15 mouse cellular contexts compared by ENCODE assay signal in genomic region chr4:46498511-46498910, GRCm38 (mm10). TPM values are rescaled to one million over a fixed set of nuclear protein-coding genes. Genes with fewer than 3 reads are reported as not detected.
A peak's percentile ranks its signal among the peaks of the same experiment; 100 is the strongest.
DNase-seq lines count a peak whose midpoint lies in the region; ATAC-seq lines count a peak whose summit lies in the region.
"Had no signal": no experiment of that assay in that cellular context is flagged by ENCODE, and none has a peak within 500 bp of the region (broad histone marks: within the 10 kb centered on the region; RNA-seq: fewer than 3 reads in every experiment).

No protein-coding gene starts in this region.

- ATAC-seq in hindbrain, embryonic 11.5 days (ENCODE audit: low FRiP score), result no peak
- 0 out of 2 replicates have a peak, but pooled peaks have one; percentile 7 for ATAC-seq in liver, embryonic 12.5 days
- no peak for ATAC-seq in liver, embryonic 11.5 days (replicated peaks; ENCODE audit: low FRiP score)
- ATAC-seq in liver, embryonic 15.5 days (ENCODE audit: insufficient read depth), result peak; percentile 26; the same call in 1 of the 2 replicates
- ATAC-seq: forebrain, embryonic 13.5 days; hindbrain, postnatal 0 days; Patski had no signal

- no peak overlapping the region for H3K9ac ChIP-seq in hindbrain, embryonic 11.5 days (ENCODE audit: low read depth, low read length)
- no peak overlapping the region for H3K9ac ChIP-seq in liver, embryonic 12.5 days
- H3K9ac ChIP-seq in liver, embryonic 11.5 days (ENCODE audit: low read depth, low read length), result no peak overlapping the region
- no peak overlapping the region for H3K9ac ChIP-seq in liver, embryonic 15.5 days
- H3K9ac ChIP-seq: forebrain, embryonic 13.5 days; heart, embryonic 12.5 days; limb, embryonic 15.5 days had no signal

- H3K4me1 ChIP-seq in hindbrain, embryonic 10.5 days (replicated peaks), result peaks cover 20% of the 10 kb centered on the region
- no peaks in the 10 kb centered on the region for H3K4me1 ChIP-seq in hindbrain, embryonic 11.5 days (replicated peaks; ENCODE audit: control insufficient read depth, insufficient read depth, low read length)
- peaks cover 36% of the 10 kb centered on the region for H3K4me1 ChIP-seq in liver, embryonic 12.5 days
- H3K4me1 ChIP-seq in liver, embryonic 11.5 days (replicated peaks; ENCODE audit: control insufficient read depth, insufficient read depth, low read length), result peaks cover 5% of the 10 kb centered on the region
- H3K4me1 ChIP-seq in liver, embryonic 15.5 days (replicated peaks), result peaks cover 19% of the 10 kb centered on the region
- H3K4me1 ChIP-seq: forebrain, embryonic 13.5 days; heart, embryonic 12.5 days; limb, embryonic 15.5 days had no signal

- no peak overlapping the region for H3K4me2 ChIP-seq in hindbrain, embryonic 11.5 days (replicated peaks; ENCODE audit: low read depth, low read length)
- H3K4me2 ChIP-seq in liver, embryonic 12.5 days, result no peak overlapping the region
- H3K4me2 ChIP-seq in liver, embryonic 11.5 days, result no peak overlapping the region
- no peak overlapping the region for H3K4me2 ChIP-seq in liver, embryonic 15.5 days
- H3K4me2 ChIP-seq: forebrain, embryonic 13.5 days; heart, embryonic 12.5 days; limb, embryonic 15.5 days had no signal

- no peak overlapping the region for H3K4me3 ChIP-seq in hindbrain, embryonic 10.5 days
- no peak overlapping the region for H3K4me3 ChIP-seq in hindbrain, embryonic 11.5 days (ENCODE audit: low read depth, low read length)
- H3K4me3 ChIP-seq in liver, embryonic 12.5 days, result no peak overlapping the region
- no peak overlapping the region for H3K4me3 ChIP-seq in liver, embryonic 11.5 days (ENCODE audit: low read depth, low read length)
- H3K4me3 ChIP-seq in liver, embryonic 15.5 days (replicated peaks), result no peak overlapping the region
- H3K4me3 ChIP-seq: forebrain, embryonic 13.5 days; heart, embryonic 12.5 days; limb, embryonic 15.5 days had no signal

- peaks cover 74% of the 10 kb centered on the region for H3K36me3 ChIP-seq in hindbrain, embryonic 10.5 days
- no peaks in the 10 kb centered on the region for H3K36me3 ChIP-seq in hindbrain, embryonic 11.5 days (ENCODE audit: control insufficient read depth, insufficient read depth, low read length)
- peaks cover 92% of the 10 kb centered on the region for H3K36me3 ChIP-seq in liver, embryonic 12.5 days
- H3K36me3 ChIP-seq in liver, embryonic 11.5 days (ENCODE audit: control insufficient read depth, insufficient read depth, low read length), result peaks cover 35% of the 10 kb centered on the region
- peaks cover 79% of the 10 kb centered on the region for H3K36me3 ChIP-seq in liver, embryonic 15.5 days (replicated peaks)

- 35% methylated on average over 3 of the region's 3 CpGs for WGBS in hindbrain, embryonic 10.5 days
- WGBS in hindbrain, embryonic 11.5 days, result 38% methylated on average over 3 of the region's 3 CpGs
- WGBS in liver, embryonic 12.5 days (ENCODE audit: insufficient replicate concordance), result 70% methylated on average over 3 of the region's 3 CpGs
- WGBS in liver, embryonic 11.5 days, result 66% methylated on average over 3 of the region's 3 CpGs
- WGBS in liver, embryonic 15.5 days (ENCODE audit: insufficient replicate concordance), result 64% methylated on average over 3 of the region's 3 CpGs

- no peaks in the 10 kb centered on the region for H3K9me3 ChIP-seq in hindbrain, embryonic 10.5 days
- no peaks in the 10 kb centered on the region for H3K9me3 ChIP-seq in hindbrain, embryonic 11.5 days (ENCODE audit: control insufficient read depth, low read length)
- H3K9me3 ChIP-seq in liver, embryonic 12.5 days (replicated peaks), result no peaks in the 10 kb centered on the region
- H3K9me3 ChIP-seq in liver, embryonic 11.5 days (ENCODE audit: control insufficient read depth, low read length), result no peaks in the 10 kb centered on the region
- no peaks in the 10 kb centered on the region for H3K9me3 ChIP-seq in liver, embryonic 15.5 days (replicated peaks)
- H3K9me3 ChIP-seq: forebrain, embryonic 13.5 days; heart, embryonic 12.5 days; limb, embryonic 15.5 days had no signal

- peaks cover 82% of the 10 kb centered on the region for H3K27me3 ChIP-seq in hindbrain, embryonic 10.5 days (ENCODE audit: insufficient read depth, poor library complexity, severe bottlenecking)
- H3K27me3 ChIP-seq in hindbrain, embryonic 11.5 days (ENCODE audit: control insufficient read depth, insufficient read depth, low read length), result 0 out of 2 replicates have a peak, but pooled peaks cover 4% of the 10 kb centered on the region
- H3K27me3 ChIP-seq in liver, embryonic 12.5 days (replicated peaks), result no peaks in the 10 kb centered on the region
- H3K27me3 ChIP-seq in liver, embryonic 11.5 days (replicated peaks; ENCODE audit: control insufficient read depth, insufficient read depth, low read length), result no peaks in the 10 kb centered on the region
- no peaks in the 10 kb centered on the region for H3K27me3 ChIP-seq in liver, embryonic 15.5 days
- H3K27me3 ChIP-seq: forebrain, embryonic 13.5 days; heart, embryonic 12.5 days; limb, embryonic 15.5 days; Patski had no signal

- no peak overlapping the region for H3K27ac ChIP-seq in hindbrain, embryonic 10.5 days
- H3K27ac ChIP-seq in hindbrain, embryonic 11.5 days (ENCODE audit: low read depth, low read length), result no peak overlapping the region
- peak overlapping the region; percentile 47 for H3K27ac ChIP-seq in liver, embryonic 12.5 days
- H3K27ac ChIP-seq in liver, embryonic 11.5 days (ENCODE audit: low read depth, low read length), result no peak overlapping the region
- 0 out of 2 replicates have a peak overlapping the region, but pooled peaks have one; percentile 16 for H3K27ac ChIP-seq in liver, embryonic 15.5 days (replicated peaks)
- H3K27ac ChIP-seq: forebrain, embryonic 13.5 days; hindbrain, postnatal 0 days; kidney, postnatal 0 days; limb, embryonic 15.5 days had no signal

- peak; percentile 60 for DNase-seq in hindbrain, embryonic 10.5 days (ENCODE audit: low spot score)
- no peak for DNase-seq in hindbrain, embryonic 11.5 days (ENCODE audit: low spot score)
- DNase-seq in liver, embryonic 11.5 days (ENCODE audit: low spot score), result no peak
- DNase-seq in embryo, embryonic 10 days (ENCODE audit: low spot score), result peak; percentile 70
- no peak for DNase-seq in thymus, postnatal 10 days (ENCODE audit: low spot score in 2 of 2)
- DNase-seq in spleen, postnatal 14 days (ENCODE audit: low spot score in 2 of 2), result no peak
- DNase-seq: gastrocnemius, postnatal 36 days had no signal

RNA-seq across cellular contexts. Expression of gene Nans, which starts 9.5 kb away (rescaled TPM):
- polyA plus RNA-seq in hindbrain, embryonic 10.5 days (2016; fragmentation: Nextera tagmentation; extraction: Ambion mirVana), result 79.1 and 80.5 TPM in 2 replicates
- 79.7 and 88.4 TPM in 2 replicates for polyA plus RNA-seq in hindbrain, embryonic 11.5 days (2014; fragmentation: Nextera tagmentation; extraction: Ambion mirVana)
- 75.7 and 78.4 TPM in 2 replicates for polyA plus RNA-seq in liver, embryonic 12.5 days (2016; fragmentation: Nextera tagmentation; extraction: Ambion mirVana)
- 108 and 109 TPM in 2 replicates for polyA plus RNA-seq in liver, embryonic 11.5 days (2014; fragmentation: Nextera tagmentation; extraction: Ambion mirVana)
- polyA plus RNA-seq in liver, embryonic 15.5 days (2015; fragmentation: Nextera tagmentation; extraction: Ambion mirVana), result 45.1 and 51.9 TPM in 2 replicates

RNA-seq across cellular contexts. Expression of gene Trim14, which starts 37.4 kb away (rescaled TPM):
- polyA plus RNA-seq in hindbrain, embryonic 10.5 days (2016; fragmentation: Nextera tagmentation; extraction: Ambion mirVana), result 0.94 and 1.2 TPM in 2 replicates
- polyA plus RNA-seq in hindbrain, embryonic 11.5 days (2014; fragmentation: Nextera tagmentation; extraction: Ambion mirVana), result 0.84 and 1.0 TPM in 2 replicates
- 8.5 and 8.9 TPM in 2 replicates for polyA plus RNA-seq in liver, embryonic 12.5 days (2016; fragmentation: Nextera tagmentation; extraction: Ambion mirVana)
- polyA plus RNA-seq in liver, embryonic 11.5 days (2014; fragmentation: Nextera tagmentation; extraction: Ambion mirVana), result 13.9 and 15.6 TPM in 2 replicates
- polyA plus RNA-seq in liver, embryonic 15.5 days (2015; fragmentation: Nextera tagmentation; extraction: Ambion mirVana), result 7.4 and 9.3 TPM in 2 replicates

RNA-seq across cellular contexts. Expression of gene Anp32b, which starts 47.8 kb away (rescaled TPM):
- polyA plus RNA-seq in hindbrain, embryonic 10.5 days (2016; fragmentation: Nextera tagmentation; extraction: Ambion mirVana), result 250 and 377 TPM in 2 replicates
- 271 and 285 TPM in 2 replicates for polyA plus RNA-seq in hindbrain, embryonic 11.5 days (2014; fragmentation: Nextera tagmentation; extraction: Ambion mirVana)
- 669 and 722 TPM in 2 replicates for polyA plus RNA-seq in liver, embryonic 12.5 days (2016; fragmentation: Nextera tagmentation; extraction: Ambion mirVana)
- polyA plus RNA-seq in liver, embryonic 11.5 days (2014; fragmentation: Nextera tagmentation; extraction: Ambion mirVana), result 586 and 618 TPM in 2 replicates
- polyA plus RNA-seq in liver, embryonic 15.5 days (2015; fragmentation: Nextera tagmentation; extraction: Ambion mirVana), result 387 TPM in 2 replicates

Comparison
In these comparisons a context has a peak if more than half of its experiments do, and no peak if none do; other contexts are left out.
1. DNase-seq: peak in hindbrain, embryonic 10.5 days (single experiment) and embryo, embryonic 10 days (single experiment); none in hindbrain, embryonic 11.5 days (single experiment), liver, embryonic 11.5 days (single experiment), thymus, postnatal 10 days (0 of 2) and spleen, postnatal 14 days (0 of 2).
2. H3K27ac ChIP-seq: peak in liver, embryonic 12.5 days (single experiment) and liver, embryonic 15.5 days (single experiment); none in hindbrain, embryonic 10.5 days (single experiment), hindbrain, embryonic 11.5 days (single experiment) and liver, embryonic 11.5 days (single experiment).
3. ATAC-seq: peak in liver, embryonic 12.5 days (single experiment) and liver, embryonic 15.5 days (single experiment); none in hindbrain, embryonic 11.5 days (single experiment) and liver, embryonic 11.5 days (single experiment).